Mouse (Mus musculus): Measurements from ENCODE around the gene Gm21969.

Gene Gm21969

DNA sequence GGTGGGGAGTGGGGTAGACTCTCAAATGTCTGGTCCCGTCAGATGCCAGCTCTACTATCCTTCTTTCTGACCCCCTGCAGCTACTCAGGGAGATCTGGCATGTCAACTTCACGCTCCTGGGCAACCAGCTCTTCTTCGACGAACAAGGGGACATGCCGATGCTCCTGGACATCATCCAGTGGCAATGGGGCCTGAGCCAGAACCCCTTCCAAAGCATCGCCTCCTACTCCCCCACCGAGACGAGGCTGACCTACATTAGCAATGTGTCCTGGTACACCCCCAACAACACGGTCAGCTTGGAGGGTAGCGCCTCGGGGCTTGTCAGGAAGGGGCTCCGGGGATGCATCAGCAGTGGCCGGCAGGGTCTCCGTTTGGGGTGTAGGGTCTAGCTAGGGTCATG, 58.9 kb downstream of the Gm21969 start:
- in situ Hi-C loops (cut with MboI): no loop called here

DNA sequence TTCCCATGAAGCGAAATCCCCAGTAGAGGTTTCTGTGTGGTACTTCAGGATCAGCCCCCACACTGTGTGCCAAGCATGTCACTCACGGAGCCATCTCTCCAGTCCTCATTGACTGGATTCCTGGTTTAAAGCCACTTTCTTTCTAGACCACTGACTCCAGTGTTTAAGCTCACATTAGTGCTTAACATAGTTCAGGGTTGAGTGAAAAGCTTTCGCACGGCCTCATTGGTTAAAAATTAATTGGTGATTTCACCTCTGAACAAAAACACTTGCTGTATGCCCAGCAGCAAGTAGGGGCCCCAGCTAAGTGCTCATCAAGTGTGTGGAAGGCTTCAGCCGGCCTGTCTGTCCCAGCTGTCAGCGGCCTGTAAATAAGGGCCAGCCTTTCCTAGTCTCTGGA, 64.6 kb downstream of the Gm21969 start:
- in situ Hi-C loops (cut with MboI): no loop called here

DNA sequence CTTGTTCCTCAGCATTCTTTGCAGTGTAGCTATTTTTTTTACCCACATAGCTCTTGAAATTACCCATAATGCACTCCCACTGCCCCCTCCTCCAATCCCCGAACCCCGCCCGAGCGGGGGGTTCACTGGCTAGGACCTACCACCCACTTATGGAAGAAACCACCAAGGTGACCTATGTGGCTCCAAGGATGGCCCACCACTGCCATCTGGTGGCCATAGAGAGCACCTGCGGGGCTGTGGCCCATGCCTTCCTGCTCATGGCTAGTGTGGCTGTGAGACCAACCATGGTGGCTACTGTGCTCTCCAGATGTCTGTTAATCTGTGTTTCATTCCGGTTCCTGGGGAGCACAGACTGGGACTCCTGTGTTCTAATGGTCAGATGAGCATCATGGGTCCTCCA, 66.9 kb downstream of the Gm21969 start:
- in situ Hi-C loops (cut with MboI): no loop called here

DNA sequence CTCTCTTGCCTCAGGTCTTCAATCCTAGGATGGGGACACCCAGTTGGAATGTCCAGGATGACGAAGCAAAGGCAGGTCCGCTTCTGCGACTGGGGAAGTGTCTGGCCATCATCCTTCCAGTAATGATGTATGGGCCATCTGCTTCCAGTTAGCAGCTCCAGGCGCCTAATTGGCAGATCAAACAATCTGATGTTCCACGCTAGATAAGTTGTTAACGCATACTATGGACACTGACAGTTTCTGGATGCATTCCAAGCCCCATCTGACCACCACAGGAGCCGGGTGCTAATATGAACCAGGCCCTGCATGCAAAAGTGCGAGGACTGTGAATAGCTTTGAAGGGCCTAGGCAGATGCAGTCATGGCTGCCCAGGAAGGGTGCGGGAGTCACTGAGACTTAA, 72.7 kb downstream of the Gm21969 start:
- in situ Hi-C loops (cut with MboI): no loop called here

DNA sequence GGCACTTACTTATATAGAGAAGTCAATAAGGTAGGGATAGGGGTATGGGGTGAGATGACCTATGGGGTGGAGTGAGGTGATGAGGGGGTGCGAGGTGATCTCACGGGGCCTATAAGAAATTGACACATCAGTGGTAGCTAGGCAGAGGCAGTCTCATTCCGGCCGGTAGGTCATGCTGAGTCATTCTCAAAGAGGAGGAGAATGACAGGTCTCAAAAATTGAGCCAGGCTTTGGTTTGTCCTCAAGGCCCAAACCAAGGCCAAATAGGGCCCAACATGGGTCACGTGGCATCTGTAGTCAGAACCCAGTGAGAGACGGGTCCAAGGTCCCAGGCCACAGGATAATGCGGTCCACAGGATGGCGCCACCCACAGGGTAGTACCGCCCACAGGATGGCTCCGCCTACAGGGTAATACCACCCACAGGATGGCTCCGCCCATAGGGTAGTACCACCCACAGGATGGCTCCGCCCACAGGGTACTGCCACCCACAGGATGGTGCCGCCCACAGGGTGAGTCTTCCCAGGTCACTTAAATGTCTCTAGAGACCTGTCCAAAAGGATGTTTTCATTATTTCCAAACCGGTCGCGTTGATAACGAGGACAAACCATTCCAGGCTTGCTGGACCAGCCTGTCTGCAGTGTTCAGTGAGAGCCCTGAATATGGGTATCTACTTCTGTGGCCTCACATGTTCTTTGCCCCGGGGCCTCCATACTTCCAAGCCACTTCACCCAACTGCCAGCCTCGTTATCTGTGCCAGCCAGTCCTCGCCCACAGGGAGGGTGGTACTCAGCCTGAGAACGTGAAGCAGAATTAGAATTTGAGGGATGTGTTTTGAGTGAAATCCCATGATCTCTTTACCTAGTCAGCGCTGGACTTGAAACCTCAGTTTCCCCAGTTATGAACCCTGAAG, 81.0 kb downstream of the Gm21969 start:
- in situ Hi-C loops (cut with MboI): no loop called here

DNA sequence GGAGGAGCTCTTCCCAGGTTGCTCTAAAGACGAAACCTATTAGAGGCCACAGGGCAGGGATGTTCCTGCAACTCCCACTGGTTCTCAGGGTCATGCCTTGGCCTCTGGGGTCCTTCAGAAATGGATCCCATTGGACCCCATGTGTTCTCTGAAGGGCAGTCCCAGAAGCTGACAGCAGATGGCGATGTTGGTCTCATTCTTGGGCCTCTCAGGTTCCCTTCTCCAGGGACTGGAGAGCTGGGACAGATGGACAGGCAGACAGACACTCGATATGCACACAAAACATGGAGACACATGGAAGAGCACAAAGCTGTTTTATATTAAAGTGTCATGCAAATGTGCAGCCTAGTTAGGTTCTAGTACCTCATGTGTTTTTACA, 81.6 kb downstream of the Gm21969 start:
- in situ Hi-C loops (cut with MboI): no loop called here

DNA sequence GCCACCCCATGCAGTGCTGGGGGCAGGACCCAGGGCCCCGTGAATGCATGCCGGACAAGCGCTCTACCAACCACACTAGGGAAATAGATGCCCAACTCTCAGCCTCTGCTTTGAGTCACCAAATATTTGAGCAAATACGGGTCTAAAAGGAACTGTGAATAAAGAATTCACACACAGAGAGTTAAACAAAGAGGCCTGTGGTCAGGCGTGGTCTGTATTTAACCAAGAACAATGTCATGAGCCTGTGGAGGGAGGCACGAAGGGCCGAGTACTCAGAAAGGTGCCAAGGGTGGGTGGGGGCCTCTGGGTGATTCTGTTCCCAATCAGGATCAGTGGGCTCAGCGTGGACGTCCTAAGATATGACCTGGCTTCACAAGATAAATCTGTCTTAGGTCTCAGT, 85.1 kb downstream of the Gm21969 start:
- in situ Hi-C loops (cut with MboI): no loop called here

DNA sequence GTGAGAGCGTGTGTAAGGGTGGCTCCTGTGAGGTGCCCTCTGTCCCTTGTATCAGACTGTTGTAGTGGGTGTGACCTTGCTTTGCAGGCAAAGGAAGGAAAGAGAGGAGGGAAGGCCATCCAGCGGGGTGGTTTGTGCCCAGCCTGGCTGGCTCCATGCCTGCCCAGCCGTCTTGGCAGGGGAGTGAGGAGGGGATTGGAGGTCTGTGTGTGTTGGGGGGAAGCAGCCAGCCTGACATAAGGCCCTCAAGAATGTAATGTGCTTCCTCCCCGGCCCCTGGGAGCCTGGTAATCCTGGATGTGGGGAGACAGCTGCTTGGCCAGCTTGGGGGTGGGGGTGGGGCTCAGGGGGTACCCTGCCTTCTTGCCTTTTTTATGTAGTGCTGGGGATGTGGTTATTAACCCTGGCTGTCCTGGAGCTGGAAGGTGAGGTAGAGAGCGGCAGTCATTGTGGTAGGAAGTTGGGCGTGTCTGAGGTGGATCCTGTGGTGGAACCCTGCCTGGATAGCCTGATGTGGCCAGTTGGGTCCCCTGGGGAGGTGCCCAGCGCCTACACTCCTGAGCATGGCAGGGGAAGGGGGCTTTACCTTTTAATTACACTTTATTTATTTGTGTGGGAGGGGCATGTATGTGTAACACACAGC, 86.8 kb downstream of the Gm21969 start:
- in situ Hi-C loops (cut with MboI): loop anchor here (10.0 kb wide), 1 partner anchor 165 kb away; no protein-coding TSS in a partner anchor

DNA sequence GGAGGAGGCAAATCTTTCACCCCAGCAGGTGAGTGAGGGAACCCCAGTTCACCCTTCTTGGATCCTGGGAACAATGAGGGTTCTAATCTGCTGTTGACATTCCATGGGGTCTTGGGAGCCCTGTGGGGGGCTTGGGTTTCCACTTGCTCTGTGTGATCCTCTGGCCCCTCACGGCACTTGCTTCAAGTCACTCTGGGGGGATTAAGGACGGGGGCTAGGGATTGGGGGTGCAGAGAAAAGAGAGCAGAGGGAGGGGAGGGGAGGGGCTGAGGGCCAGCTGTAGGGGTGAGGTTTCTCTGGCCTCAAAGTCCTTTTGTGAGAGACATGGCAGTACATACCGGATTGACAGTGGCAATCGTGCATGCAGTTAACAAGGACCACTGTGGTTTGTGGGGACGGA, 90.3 kb downstream of the Gm21969 start:
- in situ Hi-C loops (cut with MboI): loop anchor here (10.0 kb wide), 1 partner anchor 161 kb away; no protein-coding TSS in a partner anchor

DNA sequence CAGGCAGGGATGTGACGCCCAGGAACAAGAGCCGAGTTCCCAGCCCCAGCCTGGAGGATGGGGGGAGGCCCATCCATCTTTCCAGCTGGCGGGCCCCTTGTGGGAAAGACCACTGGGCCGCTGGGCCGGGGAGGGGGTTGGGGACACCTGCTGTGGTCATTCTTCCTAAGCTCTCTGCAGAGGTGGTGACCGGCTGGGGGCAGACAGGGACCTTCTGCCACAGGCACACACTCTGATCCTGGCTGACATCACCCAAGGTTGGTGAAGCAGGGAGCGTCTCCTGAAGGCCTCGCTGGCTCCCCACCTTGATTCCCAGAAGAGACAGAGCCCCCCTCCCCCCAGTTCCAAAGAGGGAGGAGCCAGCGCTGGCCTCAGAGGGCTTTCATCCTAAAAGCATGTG, 94.8 kb downstream of the Gm21969 start:
- in situ Hi-C loops (cut with MboI): loop anchor here (10.0 kb wide), 1 partner anchor 157 kb away; no protein-coding TSS in a partner anchor

DNA sequence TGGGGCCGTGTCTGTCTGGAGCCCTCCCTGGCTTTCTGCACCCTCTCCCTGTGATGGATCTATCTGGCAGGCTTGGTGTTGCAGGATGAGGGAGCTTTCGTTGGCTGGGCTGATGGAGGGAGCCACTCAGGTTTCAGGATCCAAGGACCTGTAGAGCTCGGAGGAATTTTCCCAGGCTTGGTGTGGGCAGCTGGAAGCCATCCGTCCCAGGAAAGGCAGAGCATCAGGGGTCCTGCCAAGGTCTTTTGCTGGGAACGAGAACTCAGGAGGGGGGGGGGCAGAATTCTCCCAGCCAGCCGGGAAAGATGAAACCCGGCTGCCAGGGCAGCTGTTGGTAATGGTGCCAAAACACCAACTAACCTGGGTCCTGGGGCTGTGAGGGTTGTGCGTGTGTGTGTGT, 95.6 kb downstream of the Gm21969 start:
- in situ Hi-C loops (cut with MboI): loop anchor here (10.0 kb wide), 1 partner anchor 156 kb away; no protein-coding TSS in a partner anchor

DNA sequence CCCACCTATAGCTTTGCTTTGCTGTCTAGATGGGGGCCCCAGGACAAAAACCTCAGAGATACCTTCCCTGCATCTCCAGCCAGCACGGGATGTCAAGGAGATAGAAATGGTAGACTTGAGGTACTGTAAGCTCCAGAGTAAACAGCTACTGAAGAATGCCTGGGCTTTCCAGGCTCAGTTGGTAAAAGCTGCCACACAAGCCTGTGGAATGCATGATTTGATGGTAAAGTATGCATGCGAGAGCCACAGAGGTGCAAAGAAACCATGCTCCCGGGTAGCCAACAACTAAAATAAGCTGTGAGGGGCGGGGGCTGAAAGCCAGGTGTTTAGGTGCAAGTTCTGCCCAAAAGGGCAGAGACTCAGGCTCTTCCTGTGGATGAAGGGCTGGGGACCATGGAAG, 99.9 kb downstream of the Gm21969 start:
- in situ Hi-C loops (cut with MboI): no loop called here

DNA sequence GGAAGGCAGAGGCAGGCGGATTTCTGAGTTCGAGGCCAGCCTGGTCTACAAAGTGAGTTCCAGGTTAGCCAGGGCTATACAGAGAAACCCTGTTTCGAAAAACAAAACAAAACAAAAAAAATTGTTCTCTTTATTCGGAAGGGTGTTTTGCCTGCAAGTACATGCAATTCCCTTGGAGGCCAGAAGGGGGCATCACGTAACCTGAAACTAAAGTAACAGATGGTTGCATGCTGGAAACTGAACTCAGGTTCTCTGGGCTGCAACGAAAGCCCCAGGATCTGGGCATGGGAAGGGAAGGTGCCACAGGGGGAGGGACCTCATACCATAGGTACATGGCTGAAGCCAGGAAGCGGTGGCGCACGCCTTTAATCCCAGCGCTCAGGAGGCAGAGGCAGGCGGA, 100.5 kb downstream of the Gm21969 start:
- in situ Hi-C loops (cut with MboI): no loop called here

DNA sequence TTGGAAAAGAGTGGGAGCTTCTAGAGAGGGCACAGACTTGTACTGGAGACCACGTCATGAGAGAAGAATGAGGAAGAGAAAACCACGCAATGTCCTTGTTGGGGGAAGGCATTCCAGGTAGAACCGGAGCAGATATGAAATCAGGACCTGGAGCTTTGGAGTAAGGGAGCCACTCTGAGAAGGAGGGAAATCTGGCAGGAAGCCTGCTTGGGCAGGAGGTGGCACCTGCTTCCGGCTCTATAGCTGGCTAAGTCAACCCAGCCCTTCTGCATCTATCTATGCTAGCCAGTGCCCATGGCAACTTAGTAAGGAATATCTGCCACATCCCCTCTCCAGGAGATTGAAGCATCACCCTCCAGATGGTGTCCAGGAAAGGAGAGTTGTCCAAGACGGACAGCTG, 103.0 kb downstream of the Gm21969 start:
- in situ Hi-C loops (cut with MboI): no loop called here

DNA sequence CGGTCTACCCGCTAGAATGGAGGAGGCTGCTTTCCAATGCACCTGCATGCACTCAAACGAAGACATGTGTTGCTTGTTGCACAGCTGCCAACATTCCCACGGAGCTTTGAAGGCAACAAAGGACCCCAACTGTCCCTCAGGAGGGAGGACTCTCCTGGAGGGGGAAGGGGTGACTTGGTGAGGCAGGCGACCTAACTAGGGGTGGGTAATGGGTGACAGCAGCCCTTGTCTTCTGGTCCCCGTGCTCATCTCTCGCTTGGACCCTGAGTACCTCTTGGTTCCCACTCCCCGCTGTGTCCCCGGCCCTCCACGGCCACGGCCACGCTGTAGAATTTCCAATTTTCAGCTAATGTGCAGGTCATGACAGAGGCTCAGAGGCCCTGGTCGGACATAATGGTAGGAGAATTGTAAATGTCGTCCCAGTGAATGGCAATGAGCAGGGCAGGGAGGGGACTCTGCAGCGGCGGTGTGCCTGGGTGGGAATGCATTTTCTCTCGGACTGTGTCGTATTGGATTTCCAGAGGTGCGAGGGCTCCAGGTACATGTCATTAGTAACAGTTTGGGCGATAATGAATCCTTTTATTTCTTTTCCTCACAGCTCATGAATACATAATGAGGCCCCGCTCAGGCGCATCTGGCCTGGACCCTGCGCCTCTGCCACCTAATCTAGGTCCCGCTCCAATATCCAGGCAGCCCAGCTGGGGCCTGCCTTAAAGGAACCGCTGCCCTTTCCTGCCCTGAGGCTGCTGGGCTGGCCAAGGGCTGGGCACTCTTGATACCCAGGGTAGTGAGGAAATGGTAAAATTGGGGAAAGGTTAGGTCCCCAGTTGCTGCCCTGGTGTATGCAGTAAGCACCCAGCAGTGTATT, 107.7 kb downstream of the Gm21969 start:
- in situ Hi-C loops (cut with MboI): no loop called here
